Mouse (Mus musculus) ES-E14 (cell line): Measurements from ENCODE around the gene Egfem1.

Experiments used
- CHD2 ChIP-seq: IDR thresholded peaks from 2 replicates; pipeline ENCODE4 v1.6.1; 2014; ENCODE audit warnings: mild to moderate bottlenecking, low read depth, low read length, inconsistent platforms
- HCFC1 ChIP-seq: IDR thresholded peaks from 2 replicates; pipeline ENCODE4 v1.6.1; 2012; ENCODE audit warnings: low read length, inconsistent platforms, borderline replicate concordance; ENCODE audit not compliant: insufficient read depth
- MAFK ChIP-seq: IDR thresholded peaks from 2 replicates; pipeline ENCODE4 v1.6.1; 2014; ENCODE audit warnings: mild to moderate bottlenecking, low read depth, low read length, inconsistent platforms; ENCODE audit not compliant: insufficient read depth
- ZC3H11A ChIP-seq: IDR thresholded peaks from 2 replicates; pipeline ENCODE4 v1.6.1; 2012; ENCODE audit warnings: low read depth, mild to moderate bottlenecking, inconsistent platforms, low read length, borderline replicate concordance
- ZNF384 ChIP-seq: IDR thresholded peaks from 2 replicates; pipeline ENCODE4 v1.6.1; 2012; ENCODE audit warnings: low read depth, low read length, inconsistent platforms

- TF ChIP-seq ZC3H11A (no peak), MAFK (no peak), ZNF384 (no peak), CHD2 (no peak), HCFC1 (no peak)
Observed at GRCm38 (mm10) chr3:29381255-29381654, 299.4 kb downstream of the Egfem1 start.
